Mouse (Mus musculus) MEL (cell line): ENCODE results near the gene Nyap2. TPM values are rescaled to one million over a fixed set of nuclear protein-coding genes. Genes with fewer than 3 reads are reported as not detected.

Source experiments
- DNase-seq: peaks from one replicate; pipeline ENCODE4 v3.0.0; 2011; ENCODE audit warnings: low read depth, low spot score
- H3K27ac ChIP-seq: 2 replicates; pipeline ENCODE4 v1.5.1; 2012; ENCODE audit warnings: low read depth, mild to moderate bottlenecking, control low read depth, low read length, moderate library complexity; ENCODE audit not compliant: control insufficient read depth
- H3K27me3 ChIP-seq, 2 experiments: fragments of 150-350 bp in 1 of 2; sonication (generic) in 1 of 2; 2 replicates each; pipeline ENCODE4 v1.6.1; 2012; ENCODE audit warnings: low read length in 2 of 2, mild to moderate bottlenecking in 2 of 2, improper control_type of control experiment in 1 of 2, moderate library complexity in 1 of 2; ENCODE audit not compliant: insufficient read depth in 2 of 2, control insufficient read depth in 1 of 2
- H3K36me3 ChIP-seq, 2 experiments: 2 replicates each; pipeline ENCODE4 v1.6.1; 2012 to 2014; ENCODE audit warnings: low read length in 2 of 2, improper control_type of control experiment in 1 of 2, inconsistent platforms in 1 of 2, mild to moderate bottlenecking in 1 of 2; ENCODE audit not compliant: insufficient read depth in 2 of 2, control insufficient read depth in 1 of 2
- H3K4me1 ChIP-seq, 2 experiments: fragments of 150-350 bp in 1 of 2; sonication (generic) in 1 of 2; 2 replicates each; pipeline ENCODE4 v1.6.1; 2012; ENCODE audit warnings: low read length in 2 of 2, improper control_type of control experiment in 1 of 2, mild to moderate bottlenecking in 1 of 2; ENCODE audit not compliant: insufficient read depth in 2 of 2, control insufficient read depth in 1 of 2
- H3K4me3 ChIP-seq, 2 experiments: fragments of 150-350 bp in 1 of 2; sonication (generic) in 1 of 2; 2 replicates each; pipeline ENCODE4 v1.5.1; 2012; ENCODE audit warnings: low read depth in 2 of 2, low read length in 2 of 2, mild to moderate bottlenecking in 2 of 2, moderate library complexity in 2 of 2, control low read depth in 1 of 2, improper control_type of control experiment in 1 of 2; ENCODE audit not compliant: control insufficient read depth in 1 of 2, insufficient read depth in 1 of 2
- H3K79me2 ChIP-seq: 2 replicates; pipeline ENCODE4 v1.6.1; 2012; ENCODE audit warnings: mild to moderate bottlenecking, low read length, moderate library complexity; ENCODE audit not compliant: control insufficient read depth, poor library complexity, insufficient read depth
- H3K9ac ChIP-seq: 2 replicates; pipeline ENCODE4 v1.6.1; 2012; ENCODE audit warnings: low read depth, mild to moderate bottlenecking, control low read depth, low read length, moderate library complexity; ENCODE audit not compliant: control insufficient read depth, poor library complexity, severe bottlenecking
- H3K9me3 ChIP-seq: fragments of 150-350 bp; sonication (generic); replicated peaks from 2 replicates; pipeline ENCODE4 v1.6.1; 2012; ENCODE audit warnings: mild to moderate bottlenecking, low read length, improper control_type of control experiment, moderate library complexity; ENCODE audit not compliant: insufficient read depth
- E2F4 ChIP-seq: IDR thresholded peaks from 2 replicates; pipeline ENCODE4 v1.6.1; 2011; ENCODE audit warnings: low read depth, low read length, improper control_type of control experiment, borderline replicate concordance
- ETS1 ChIP-seq: IDR thresholded peaks from 2 replicates; pipeline ENCODE4 v1.6.1; 2012; ENCODE audit warnings: low read depth, mild to moderate bottlenecking, inconsistent platforms, low read length, improper control_type of control experiment, moderate library complexity
- GATA1 ChIP-seq: IDR thresholded peaks from 2 replicates; pipeline ENCODE4 v1.6.1; 2011; ENCODE audit warnings: low read depth, low read length, improper control_type of control experiment
- POLR2A ChIP-seq, 2 experiments: IDR thresholded peaks; 2 replicates each; pipeline ENCODE4 v1.6.1; 2011 to 2012; ENCODE audit warnings: low read length in 2 of 2, mild to moderate bottlenecking in 2 of 2, control low read depth in 1 of 2, improper control_type of control experiment in 1 of 2, low read depth in 1 of 2, moderate library complexity in 1 of 2; ENCODE audit not compliant: control insufficient read depth in 1 of 2, insufficient read depth in 1 of 2, poor library complexity in 1 of 2
- TCF12 ChIP-seq: IDR thresholded peaks from 2 replicates; pipeline ENCODE4 v1.6.1; 2014; ENCODE audit warnings: low read depth, mild to moderate bottlenecking, inconsistent platforms, low read length, improper control_type of control experiment, moderate library complexity
- polyA plus RNA-seq, 2 experiments: library from polyadenylated mRNA; stranded (reverse) in 1 of 2; unstranded in 1 of 2; fragments of >175 nt in 1 of 2; fragments of >200 nt in 1 of 2; gene quantifications; 2 replicates each; pipeline versions ENCODE4 v1.2.1 to v1.2.4; 2012; ENCODE audit warnings: low replicate concordance in 2 of 2, low read depth in 1 of 2; ENCODE audit not compliant: insufficient read length in 2 of 2, insufficient read depth in 1 of 2, missing spikeins in 1 of 2
- total RNA-seq: library from RNA; depleted of rRNA; stranded (reverse); fragments of 300-350 nt; gene quantifications from 2 replicates; pipeline ENCODE4 v1.2.3, GENCODE M21; 2012

Nyap2 gene
- total and polyA plus RNA-seq, 3 experiments, result not detected

DNA sequence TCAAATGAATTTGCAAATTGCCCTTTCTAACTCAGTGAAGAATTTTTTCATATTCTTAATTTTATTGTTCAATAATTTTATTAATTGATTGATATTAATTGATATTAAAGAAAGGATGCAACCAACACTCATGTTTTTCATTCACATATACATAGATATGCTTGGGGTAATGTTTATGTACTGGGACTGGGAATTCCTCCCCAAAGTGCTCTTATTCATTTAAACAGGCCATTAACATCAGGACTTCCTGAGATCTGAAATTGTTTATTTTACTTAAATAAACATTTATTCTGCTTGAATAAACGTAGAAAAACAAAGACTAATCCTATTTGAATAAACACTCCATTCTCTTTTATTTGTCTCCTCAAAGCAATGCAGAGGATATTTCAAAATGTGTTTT, 311.0 kb downstream of the Nyap2 start:
- H3K27ac ChIP-seq, result no peak overlapping the region
- TF ChIP-seq GATA1 (no peak), ETS1 (no peak), TCF12 (no peak), POLR2A (IDR thresholded peaks at IDR 0.05; ENCODE audit: control insufficient read depth in 1 of 2, insufficient read depth in 1 of 2, low read depth in 1 of 2, low read length in 2 of 2, poor library complexity in 1 of 2) (no peak), E2F4 (no peak)

More for the DNA sequence above, 311.0 kb downstream of the Nyap2 start:
- Histone ChIP-seq H3K27me3 (no peaks in the 10 kb centered on the region), H3K9ac (no peak overlapping the region), H3K79me2 (no peaks in the 10 kb centered on the region), H3K4me1 (no peaks in the 10 kb centered on the region), H3K36me3 (no peaks in the 10 kb centered on the region), H3K4me3 (no peak overlapping the region), H3K9me3 (no peaks in the 10 kb centered on the region)
- DNase-seq, result no peak
